Mouse (Mus musculus) CH12F3 (cell line): ENCODE results near the gene Klhl10.

Experiments used
- in situ Hi-C: fragments of 300-500 bp; cut with MboI; formaldehyde crosslinking; loops from 2 replicates; pipeline ENCODE4 v1.14.3; 2020; ENCODE audit warnings: low sequenced_read_pairs

Klhl10 gene

GRCm38 (mm10) chr11:100441797-100442196, at the start of gene Klhl10, which contains the start of gene Nt5c3b:
Gene Klhl10, plus strand, starts transcription at chr11:100441917.
Gene Nt5c3b, minus strand, starts transcription at chr11:100441808.
- in situ Hi-C loops, result no loop called here

DNA sequence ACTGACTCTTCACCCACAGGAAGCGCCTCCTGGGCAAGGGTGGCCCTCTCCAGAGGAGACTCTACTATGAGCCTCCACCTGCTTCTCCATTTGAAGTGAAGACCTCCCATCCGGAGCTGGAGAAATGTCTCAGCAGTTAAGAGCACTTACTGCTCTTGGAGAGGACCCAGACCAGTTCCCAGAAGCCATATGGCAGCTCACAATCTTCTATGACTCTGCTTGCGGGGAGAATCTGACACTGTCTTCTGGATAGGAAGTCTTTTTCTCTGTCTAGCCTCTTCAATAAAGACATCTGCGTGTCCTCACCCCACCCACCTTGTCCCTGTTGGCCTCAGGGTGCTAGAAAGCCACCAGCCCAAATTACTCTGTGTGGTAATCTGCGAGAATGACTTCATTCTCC, 48.8 kb upstream of the Klhl10 start:
- in situ Hi-C loops, result no loop called here

DNA sequence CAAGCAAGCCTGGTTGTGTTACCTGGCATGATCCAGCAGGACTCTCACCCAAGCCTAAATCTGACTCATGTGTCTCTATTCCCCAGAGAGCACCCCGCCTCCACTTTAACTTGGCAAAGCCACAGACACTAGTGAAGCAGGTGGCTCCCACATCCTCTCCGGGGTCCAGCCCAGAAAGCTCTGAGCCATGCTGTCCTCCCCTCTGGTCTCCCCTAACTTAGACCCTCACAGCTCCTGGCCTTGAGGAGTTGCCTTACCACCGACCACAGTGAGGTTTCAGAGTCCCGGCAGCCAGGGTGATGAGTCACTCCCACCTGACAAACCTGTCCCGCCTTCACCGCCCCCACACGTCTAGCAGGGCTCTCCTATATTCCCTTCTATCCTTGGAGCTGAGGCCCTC, 48.0 kb upstream of the Klhl10 start:
- in situ Hi-C loops, result no loop called here

GRCm38 (mm10) chr11:100394353-100395074, 47.2 kb upstream of the Klhl10 start:
- in situ Hi-C loops, result no loop called here

- in situ Hi-C loops, result no loop called here
Observed at GRCm38 (mm10) chr11:100395200-100395599, 46.5 kb upstream of the Klhl10 start.

DNA sequence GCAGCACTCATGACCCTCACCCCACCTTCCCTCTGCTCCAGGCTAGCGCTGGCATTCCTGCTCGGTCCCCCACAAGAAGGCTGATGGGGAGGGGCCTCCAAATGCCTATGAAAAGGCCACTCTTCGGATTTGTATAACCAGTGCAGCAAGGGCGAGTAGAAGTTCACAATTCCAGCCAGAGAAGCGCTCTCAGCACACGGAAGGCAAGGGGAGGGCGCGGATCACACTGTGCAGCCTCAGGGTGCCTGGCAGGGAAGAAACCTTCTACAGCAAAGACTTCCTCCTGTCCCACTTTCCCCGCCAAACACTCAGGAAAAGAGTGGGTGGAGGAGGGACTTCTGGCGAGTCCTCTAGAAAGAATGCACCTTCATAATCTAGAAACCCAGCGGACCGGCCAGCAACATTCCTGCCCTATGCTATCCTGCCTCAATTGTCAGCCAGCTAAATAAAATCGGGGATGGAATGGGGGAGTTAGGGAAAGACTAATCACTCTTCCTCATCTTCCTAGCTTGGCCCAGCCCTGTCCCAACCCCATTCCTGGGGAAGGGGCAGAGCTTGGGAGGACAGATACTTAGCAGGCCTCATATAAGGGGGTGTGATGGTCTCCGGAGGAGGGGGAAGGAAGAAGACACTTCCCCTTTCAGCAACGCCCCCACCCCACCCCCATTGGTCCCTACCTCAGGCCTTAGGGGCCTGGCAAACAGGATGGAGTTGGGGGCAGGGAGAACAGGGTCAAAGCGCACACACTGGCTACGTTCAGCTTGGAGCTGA, 45.7 kb upstream of the Klhl10 start:
- in situ Hi-C loops, result no loop called here

- in situ Hi-C loops, result no loop called here
Observed at GRCm38 (mm10) chr11:100396886-100397599, 44.7 kb upstream of the Klhl10 start.

DNA sequence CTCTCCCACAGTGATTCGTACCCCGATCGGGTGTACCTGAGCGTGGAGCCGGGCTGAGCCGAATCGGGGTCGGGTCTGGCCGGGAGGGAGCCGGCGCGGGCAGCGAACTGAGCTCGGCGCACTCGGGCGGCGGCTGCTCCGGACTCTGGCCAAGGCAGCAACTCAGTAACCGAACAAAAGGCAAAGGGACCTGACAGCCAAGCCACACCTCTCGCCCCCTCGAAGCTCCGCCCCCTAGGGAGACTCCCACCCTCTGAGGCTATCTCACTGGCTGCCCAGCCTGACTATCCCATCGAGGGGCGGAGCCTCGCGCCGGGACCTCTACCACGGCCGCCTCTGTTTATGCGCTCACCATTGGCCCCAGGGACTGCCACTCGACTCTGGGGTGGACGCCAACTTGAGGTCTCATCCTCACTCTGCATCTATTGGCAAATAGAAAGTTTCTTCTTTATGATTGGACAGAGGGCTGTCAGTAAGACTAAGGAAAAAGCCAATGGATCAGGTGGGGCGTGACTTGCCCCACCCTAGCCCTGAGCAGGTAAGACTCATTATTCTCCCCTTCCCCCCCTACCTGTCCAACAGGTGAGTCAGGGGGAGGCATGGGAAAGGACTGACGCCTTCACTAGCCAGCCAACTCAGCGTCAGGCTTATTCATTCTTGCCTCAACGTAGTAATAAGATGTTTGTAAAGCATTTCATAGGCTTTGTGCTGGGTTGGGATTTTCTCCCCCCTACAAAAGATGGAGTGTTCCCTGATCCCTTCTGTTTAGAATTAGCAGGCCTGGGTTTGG, 43.9 kb upstream of the Klhl10 start, which contains the start of gene Jup:
TSS of gene Jup (minus strand) at position 164 of the 790 bp plus-strand sequence.
- in situ Hi-C loops, result no loop called here

- in situ Hi-C loops, result no loop called here
Observed at GRCm38 (mm10) chr11:100398517-100398916, 43.2 kb upstream of the Klhl10 start.

DNA sequence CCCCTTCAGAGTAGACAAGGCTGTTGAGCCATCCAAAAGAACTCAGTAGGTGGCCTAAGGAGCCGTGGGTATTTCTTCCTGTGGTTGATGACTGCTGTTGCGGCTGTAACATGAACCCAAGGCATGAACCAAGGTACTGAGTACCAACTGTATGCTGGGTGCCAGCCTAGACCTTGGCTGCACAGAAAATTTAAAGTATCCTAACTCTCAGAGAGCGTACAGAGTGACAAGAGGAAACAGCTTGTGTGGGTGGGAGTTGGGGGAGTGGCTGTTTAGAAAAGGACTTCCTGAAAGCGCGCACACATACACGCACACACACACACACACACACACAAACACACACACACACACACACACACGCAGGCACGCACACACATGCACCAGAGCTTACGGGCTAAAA, 42.4 kb upstream of the Klhl10 start:
- in situ Hi-C loops, result no loop called here

DNA sequence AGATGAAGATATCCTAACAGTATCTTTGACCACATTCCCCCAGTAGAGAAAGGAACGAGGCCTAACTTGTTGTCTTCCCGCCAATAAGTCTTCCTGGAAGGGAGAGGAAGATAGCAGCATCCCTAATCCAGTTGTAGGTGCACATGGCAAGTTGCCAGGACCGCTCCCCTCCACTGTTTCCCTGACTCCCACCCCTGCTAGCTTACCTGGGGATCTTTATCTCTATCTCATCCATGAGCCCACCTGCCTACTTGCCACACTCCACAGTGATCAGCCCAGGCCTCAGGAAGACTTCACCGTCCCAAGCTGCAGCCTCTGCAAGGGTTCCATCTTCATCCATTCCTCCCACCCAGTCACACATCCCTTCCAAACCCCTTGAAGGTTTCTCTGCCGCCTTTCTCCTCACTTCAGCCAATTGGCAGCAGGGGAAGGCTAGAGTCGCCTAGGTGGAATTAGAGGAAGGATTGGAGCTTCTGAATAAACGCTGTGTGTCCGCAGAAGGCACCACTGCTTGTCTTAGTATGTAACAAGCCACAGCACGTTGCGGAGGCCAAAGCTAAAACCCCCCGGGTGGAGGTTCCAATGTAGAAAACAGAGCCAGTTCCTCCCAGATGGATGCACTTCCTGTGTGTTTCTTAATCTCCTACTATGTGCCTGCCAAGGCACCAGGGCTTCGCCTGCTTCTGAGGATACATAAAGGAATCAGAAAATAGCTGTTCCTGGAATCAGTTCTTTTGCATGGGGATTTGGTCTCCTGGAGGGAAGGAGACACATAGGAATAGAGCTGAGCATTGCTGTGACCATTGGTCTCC, 41.8 kb upstream of the Klhl10 start:
- in situ Hi-C loops, result no loop called here

DNA sequence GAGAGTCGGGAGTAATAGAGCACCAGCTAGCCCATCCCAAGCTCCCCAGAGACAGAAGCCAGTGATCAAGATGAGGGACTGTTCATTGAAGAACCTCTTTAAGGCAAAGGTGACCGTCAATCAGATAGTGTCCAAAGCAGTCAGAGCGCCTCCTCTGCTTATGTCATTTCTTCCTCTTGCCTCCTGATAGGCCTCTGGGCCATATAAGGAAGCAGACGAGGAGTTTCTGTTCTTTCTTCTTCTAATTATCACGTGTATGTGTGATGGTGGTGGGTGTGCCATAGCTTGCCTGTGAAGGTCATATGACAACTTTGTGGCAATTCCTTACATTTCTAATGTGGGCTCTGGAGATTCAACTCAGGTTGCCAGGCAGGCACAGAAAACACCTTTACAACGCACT, 40.9 kb upstream of the Klhl10 start:
- in situ Hi-C loops, result no loop called here

DNA sequence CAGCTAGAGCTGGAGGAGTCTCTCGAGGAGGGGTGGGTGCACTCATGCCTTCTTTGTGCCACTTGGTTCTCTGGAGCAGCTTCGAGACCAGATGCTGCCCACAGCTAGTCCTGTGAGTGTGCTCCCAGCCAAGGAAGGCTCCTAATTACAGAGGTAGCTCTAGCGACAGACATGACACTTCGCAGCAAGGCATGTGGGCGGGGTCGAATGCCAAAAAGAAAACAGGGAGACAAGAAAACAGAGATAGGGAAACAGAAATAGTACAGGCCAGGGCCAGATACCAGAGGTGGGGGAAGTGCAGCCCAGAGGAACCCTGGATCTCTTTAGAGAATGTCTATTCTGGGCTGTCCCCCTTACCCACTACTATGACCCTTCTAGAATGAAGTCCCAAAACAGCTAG, 39.5 kb upstream of the Klhl10 start:
- in situ Hi-C loops, result no loop called here

- in situ Hi-C loops, result no loop called here
Observed at GRCm38 (mm10) chr11:100402682-100403081, 39.0 kb upstream of the Klhl10 start.

- in situ Hi-C loops, result no loop called here
Observed at GRCm38 (mm10) chr11:100403445-100404134, 38.1 kb upstream of the Klhl10 start.

GRCm38 (mm10) chr11:100404456-100405074, 37.2 kb upstream of the Klhl10 start:
- in situ Hi-C loops, result loop anchor here (5.0 kb wide), 1 partner anchor 32 kb away; no protein-coding TSS in a partner anchor

- in situ Hi-C loops, result loop anchor here (5.0 kb wide), 1 partner anchor 34 kb away; no protein-coding TSS in a partner anchor
Observed at GRCm38 (mm10) chr11:100406273-100406672, 35.4 kb upstream of the Klhl10 start.

DNA sequence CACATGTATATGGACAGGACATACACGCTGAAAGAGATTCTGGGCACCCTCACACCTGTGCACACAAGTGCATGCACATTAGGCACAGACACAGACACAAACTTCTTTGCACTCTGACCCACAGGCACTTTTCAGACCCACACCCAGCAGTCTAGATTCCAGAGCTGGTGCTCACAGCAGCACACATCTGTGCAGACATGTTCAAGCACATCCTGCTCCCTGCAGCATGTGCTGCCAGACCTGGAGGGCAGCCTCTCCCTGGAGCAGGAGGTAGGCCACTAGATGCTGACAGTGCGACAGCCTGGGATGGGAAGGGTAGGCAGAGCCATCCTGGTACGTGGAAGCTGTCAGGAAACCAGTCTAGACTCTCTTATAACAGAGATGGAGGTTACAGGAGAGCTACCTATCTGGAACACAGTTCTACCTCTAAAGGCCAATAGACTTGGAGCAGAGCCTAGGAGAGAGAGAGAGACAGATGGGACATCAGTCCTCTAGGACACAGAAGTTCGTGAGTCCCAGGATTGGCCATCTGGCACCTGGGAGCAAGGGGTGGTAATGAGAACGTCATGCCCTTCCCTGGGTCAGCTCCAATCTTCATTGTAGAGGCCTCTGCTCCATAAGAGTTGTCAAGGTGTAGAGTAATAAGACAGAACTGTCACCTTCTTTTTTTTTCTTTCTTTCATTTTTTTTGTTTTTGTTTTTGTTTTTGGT, 34.6 kb upstream of the Klhl10 start:
- in situ Hi-C loops, result loop anchor here (5.0 kb wide), 1 partner anchor 35 kb away; no protein-coding TSS in a partner anchor
